Mouse (Mus musculus) MEL (cell line): ENCODE measurements around the gene Rnf149. TPM values are rescaled to one million over a fixed set of nuclear protein-coding genes. Genes with fewer than 3 reads are reported as not detected.

Experiments used
- DNase-seq: peaks from one replicate; pipeline ENCODE4 v3.0.0; 2011; ENCODE audit warnings: low read depth, low spot score
- H3K27ac ChIP-seq: 2 replicates; pipeline ENCODE4 v1.5.1; 2012; ENCODE audit warnings: low read depth, mild to moderate bottlenecking, control low read depth, low read length, moderate library complexity; ENCODE audit not compliant: control insufficient read depth
- H3K27me3 ChIP-seq, 2 experiments: fragments of 150-350 bp in 1 of 2; sonication (generic) in 1 of 2; 2 replicates each; pipeline ENCODE4 v1.6.1; 2012; ENCODE audit warnings: low read length in 2 of 2, mild to moderate bottlenecking in 2 of 2, improper control_type of control experiment in 1 of 2, moderate library complexity in 1 of 2; ENCODE audit not compliant: insufficient read depth in 2 of 2, control insufficient read depth in 1 of 2
- H3K36me3 ChIP-seq, 2 experiments: 2 replicates each; pipeline ENCODE4 v1.6.1; 2012 to 2014; ENCODE audit warnings: low read length in 2 of 2, improper control_type of control experiment in 1 of 2, inconsistent platforms in 1 of 2, mild to moderate bottlenecking in 1 of 2; ENCODE audit not compliant: insufficient read depth in 2 of 2, control insufficient read depth in 1 of 2
- H3K4me1 ChIP-seq, 2 experiments: fragments of 150-350 bp in 1 of 2; sonication (generic) in 1 of 2; 2 replicates each; pipeline ENCODE4 v1.6.1; 2012; ENCODE audit warnings: low read length in 2 of 2, improper control_type of control experiment in 1 of 2, mild to moderate bottlenecking in 1 of 2; ENCODE audit not compliant: insufficient read depth in 2 of 2, control insufficient read depth in 1 of 2
- H3K4me3 ChIP-seq, 2 experiments: fragments of 150-350 bp in 1 of 2; sonication (generic) in 1 of 2; 2 replicates each; pipeline ENCODE4 v1.5.1; 2012; ENCODE audit warnings: low read depth in 2 of 2, low read length in 2 of 2, mild to moderate bottlenecking in 2 of 2, moderate library complexity in 2 of 2, control low read depth in 1 of 2, improper control_type of control experiment in 1 of 2; ENCODE audit not compliant: control insufficient read depth in 1 of 2, insufficient read depth in 1 of 2
- H3K79me2 ChIP-seq: 2 replicates; pipeline ENCODE4 v1.6.1; 2012; ENCODE audit warnings: mild to moderate bottlenecking, low read length, moderate library complexity; ENCODE audit not compliant: control insufficient read depth, poor library complexity, insufficient read depth
- H3K9ac ChIP-seq: 2 replicates; pipeline ENCODE4 v1.6.1; 2012; ENCODE audit warnings: low read depth, mild to moderate bottlenecking, control low read depth, low read length, moderate library complexity; ENCODE audit not compliant: control insufficient read depth, poor library complexity, severe bottlenecking
- H3K9me3 ChIP-seq: fragments of 150-350 bp; sonication (generic); replicated peaks from 2 replicates; pipeline ENCODE4 v1.6.1; 2012; ENCODE audit warnings: mild to moderate bottlenecking, low read length, improper control_type of control experiment, moderate library complexity; ENCODE audit not compliant: insufficient read depth
- BHLHE40 ChIP-seq: IDR thresholded peaks from 2 replicates; pipeline ENCODE4 v1.6.1; 2012; ENCODE audit warnings: low read depth, mild to moderate bottlenecking, inconsistent platforms, low read length, improper control_type of control experiment, borderline replicate concordance
- CHD1 ChIP-seq: IDR thresholded peaks from 2 replicates; pipeline ENCODE4 v1.6.1; 2012; ENCODE audit warnings: low read depth, mild to moderate bottlenecking, inconsistent platforms, low read length, improper control_type of control experiment
- CTCF ChIP-seq, 3 experiments: IDR thresholded peaks in 2 of 3; conservative IDR thresholded peaks in 1 of 3; 2 replicates each; pipeline ENCODE4 v1.5.1; 2011 to 2012; ENCODE audit warnings: low read length in 3 of 3, low read depth in 2 of 3, mild to moderate bottlenecking in 2 of 3, improper control_type of control experiment in 1 of 3, inconsistent platforms in 1 of 3, mixed read lengths in 1 of 3, moderate library complexity in 1 of 3; ENCODE audit not compliant: control insufficient read depth in 1 of 3, insufficient read depth in 1 of 3, poor library complexity in 1 of 3, severe bottlenecking in 1 of 3
- ELF1 ChIP-seq: IDR thresholded peaks from 2 replicates; pipeline ENCODE4 v1.6.1; 2014; ENCODE audit warnings: low read depth, mild to moderate bottlenecking, inconsistent platforms, low read length, improper control_type of control experiment, moderate library complexity
- EP300 ChIP-seq, 2 experiments: IDR thresholded peaks; 2 replicates each; pipeline ENCODE4 v1.6.1; 2011; ENCODE audit warnings: improper control_type of control experiment in 2 of 2, low read length in 2 of 2, low read depth in 1 of 2, mild to moderate bottlenecking in 1 of 2
- GATA1 ChIP-seq: IDR thresholded peaks from 2 replicates; pipeline ENCODE4 v1.6.1; 2011; ENCODE audit warnings: low read depth, low read length, improper control_type of control experiment
- MXI1 ChIP-seq: IDR thresholded peaks from 2 replicates; pipeline ENCODE4 v1.6.1; 2011; ENCODE audit warnings: mild to moderate bottlenecking, low read depth, low read length, improper control_type of control experiment
- MYC ChIP-seq: IDR thresholded peaks from 2 replicates; pipeline ENCODE4 v1.6.1; 2011; ENCODE audit warnings: low read depth, mild to moderate bottlenecking, low read length, improper control_type of control experiment, moderate library complexity
- NRF1 ChIP-seq: IDR thresholded peaks from 2 replicates; pipeline ENCODE4 v1.6.1; 2014; ENCODE audit warnings: low read depth, mild to moderate bottlenecking, inconsistent platforms, low read length, improper control_type of control experiment, moderate library complexity; ENCODE audit not compliant: poor library complexity, insufficient read depth, severe bottlenecking
- POLR2A ChIP-seq, 2 experiments: IDR thresholded peaks; 2 replicates each; pipeline ENCODE4 v1.6.1; 2011 to 2012; ENCODE audit warnings: low read length in 2 of 2, mild to moderate bottlenecking in 2 of 2, control low read depth in 1 of 2, improper control_type of control experiment in 1 of 2, low read depth in 1 of 2, moderate library complexity in 1 of 2; ENCODE audit not compliant: control insufficient read depth in 1 of 2, insufficient read depth in 1 of 2, poor library complexity in 1 of 2
- POLR2AphosphoS5 ChIP-seq: IDR thresholded peaks from 2 replicates; pipeline ENCODE4 v1.6.1; 2012; ENCODE audit warnings: low read depth, borderline replicate concordance, mild to moderate bottlenecking, inconsistent platforms, low read length, moderate library complexity, mixed read lengths
- RCOR1 ChIP-seq: IDR thresholded peaks from 2 replicates; pipeline ENCODE4 v1.6.1; 2012; ENCODE audit warnings: low read depth, mild to moderate bottlenecking, inconsistent platforms, low read length, improper control_type of control experiment
- SMC3 ChIP-seq: IDR thresholded peaks from 2 replicates; pipeline ENCODE4 v1.6.1; 2011; ENCODE audit warnings: low read depth, low read length, improper control_type of control experiment
- USF2 ChIP-seq, 2 experiments: IDR thresholded peaks; 2 replicates each; pipeline ENCODE4 v1.6.1; 2011 to 2012; ENCODE audit warnings: improper control_type of control experiment in 2 of 2, low read length in 2 of 2, borderline replicate concordance in 1 of 2, inconsistent platforms in 1 of 2, low read depth in 1 of 2, mild to moderate bottlenecking in 1 of 2; ENCODE audit not compliant: insufficient read depth in 1 of 2
- ZKSCAN1 ChIP-seq: IDR thresholded peaks from 2 replicates; pipeline ENCODE4 v1.6.1; 2012; ENCODE audit warnings: low read depth, mild to moderate bottlenecking, inconsistent platforms, low read length, improper control_type of control experiment, moderate library complexity
- polyA plus RNA-seq, 2 experiments: library from polyadenylated mRNA; stranded (reverse) in 1 of 2; unstranded in 1 of 2; fragments of >175 nt in 1 of 2; fragments of >200 nt in 1 of 2; gene quantifications; 2 replicates each; pipeline versions ENCODE4 v1.2.1 to v1.2.4; 2012; ENCODE audit warnings: low replicate concordance in 2 of 2, low read depth in 1 of 2; ENCODE audit not compliant: insufficient read length in 2 of 2, insufficient read depth in 1 of 2, missing spikeins in 1 of 2
- total RNA-seq: library from RNA; depleted of rRNA; stranded (reverse); fragments of 300-350 nt; gene quantifications from 2 replicates; pipeline ENCODE4 v1.2.3, GENCODE M21; 2012

Gene Rnf149
- total and polyA plus RNA-seq, 3 experiments: 37.1 to 46.4 TPM; not detected in 1

- Histone ChIP-seq H3K9me3 (no peaks in the 10 kb centered on the region), H3K79me2 (no peaks in the 10 kb centered on the region), H3K27ac (no peak overlapping the region)
- no peak for DNase-seq
- TF ChIP-seq CTCF (IDR thresholded peaks at IDR 0.05 in 2 of 3, conservative IDR thresholded peaks at IDR 0.05 in 1 of 3; ENCODE audit: control insufficient read depth in 1 of 3, insufficient read depth in 1 of 3, low read depth in 2 of 3, low read length in 3 of 3, poor library complexity in 1 of 3, severe bottlenecking in 1 of 3) (no peak), POLR2A (IDR thresholded peaks at IDR 0.05; ENCODE audit: control insufficient read depth in 1 of 2, insufficient read depth in 1 of 2, low read depth in 1 of 2, low read length in 2 of 2, poor library complexity in 1 of 2) (0 out of 4 replicates have a peak, but pooled peaks of 1 of the 2 experiments have one; percentile 12)
- TF ChIP-seq, all 39 proteins: peak for 1
- Histone ChIP-seq H3K36me3 (peaks cover 7 to 18% of the 10 kb centered on the region in 2 experiments), H3K27me3 (no peaks in the 10 kb centered on the region), H3K4me1 (no peaks in the 10 kb centered on the region), H3K4me3 (no peak overlapping the region), H3K9ac (no peak overlapping the region)
Measured at GRCm38 (mm10) chr1:39547238-39547637, 30.0 kb downstream of the Rnf149 start.

- Histone ChIP-seq H3K27me3 (no peaks in the 10 kb centered on the region), H3K4me1 (no peaks in the 10 kb centered on the region), H3K27ac (no peak overlapping the region), H3K9ac (no peak overlapping the region), H3K36me3 (peaks cover 7 to 16% of the 10 kb centered on the region in 2 experiments), H3K79me2 (no peaks in the 10 kb centered on the region), H3K9me3 (no peaks in the 10 kb centered on the region), H3K4me3 (no peak overlapping the region)
- TF ChIP-seq POLR2AphosphoS5: no peak
- TF ChIP-seq SMC3: no peak
- no peak for TF ChIP-seq BHLHE40
- TF ChIP-seq MXI1: no peak
- no peak for TF ChIP-seq NRF1
- no peak for TF ChIP-seq RCOR1
- TF ChIP-seq ELF1: no peak
- TF ChIP-seq ZKSCAN1: no peak
- TF ChIP-seq GATA1: no peak
- TF ChIP-seq EP300 (IDR thresholded peaks at IDR 0.05; ENCODE audit: low read depth in 1 of 2, low read length in 2 of 2): no peak
- no peak for TF ChIP-seq USF2 (IDR thresholded peaks at IDR 0.05; ENCODE audit: borderline replicate concordance in 1 of 2, insufficient read depth in 1 of 2, low read depth in 1 of 2, low read length in 2 of 2)
- TF ChIP-seq MYC: no peak
- no peak for TF ChIP-seq CHD1
- DNase-seq: no peak
Measured at GRCm38 (mm10) chr1:39546160-39546866, 30.9 kb downstream of the Rnf149 start.
